Mouse (Mus musculus) T-helper 17 cell (primary cell): Measurements from ENCODE around the gene Mindy1.

ENCODE experiments used
- in situ Hi-C, 2 experiments: fragments of 300-600 bp; cut with MboI, MseI; formaldehyde crosslinking; loops; 1 replicate in 1 of 2; 2 replicates in 1 of 2; pipeline ENCODE4 v1.15.1; 2025; ENCODE audit warnings: high pct_unique_total_duplicates in 2 of 2

Gene Mindy1

GRCm38 (mm10) chr3:95319110-95319509, 38.0 kb downstream of the Mindy1 start:
- in situ Hi-C loops: no loop called here

DNA sequence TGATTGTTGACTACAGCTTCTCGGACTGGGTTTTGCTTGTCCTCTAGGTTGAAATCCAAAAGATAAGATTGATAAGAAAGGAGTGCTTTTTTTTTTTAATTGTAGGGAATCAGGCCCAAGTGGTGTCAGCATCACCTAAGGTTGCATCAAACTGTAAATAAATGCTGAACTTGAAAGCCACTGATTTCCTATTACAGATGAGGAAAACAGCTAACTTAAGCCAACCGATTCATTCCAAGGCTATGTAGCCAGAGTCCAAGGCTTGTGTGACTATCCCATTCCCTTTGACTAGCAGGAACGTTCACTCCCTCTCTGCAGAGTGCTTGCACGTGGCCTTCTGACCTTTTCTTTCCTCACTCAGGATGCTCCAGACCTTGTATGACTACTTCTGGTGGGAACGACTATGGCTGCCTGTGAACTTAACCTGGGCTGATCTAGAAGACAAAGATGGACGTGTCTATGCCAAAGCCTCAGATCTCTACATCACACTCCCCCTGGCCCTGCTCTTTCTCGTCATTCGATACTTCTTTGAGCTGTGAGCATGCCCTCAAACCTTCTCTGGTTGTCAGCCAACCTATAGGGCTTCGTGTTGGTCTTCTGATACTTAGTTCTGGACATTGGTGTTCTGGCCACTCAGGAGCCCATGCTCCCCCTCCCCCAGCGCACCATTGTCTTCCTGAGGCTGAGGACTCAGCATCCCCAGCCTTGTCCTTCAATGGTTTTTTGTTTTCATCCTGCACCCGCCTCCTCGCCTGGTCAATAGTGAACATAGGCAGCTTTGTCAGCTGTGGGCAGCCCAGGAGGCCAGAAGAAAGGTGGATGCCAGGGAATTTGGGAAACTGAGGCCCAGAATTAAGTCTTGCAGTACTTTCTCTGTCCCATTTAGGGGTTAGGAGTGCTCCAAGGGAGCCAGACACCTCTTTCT, 38.8 kb downstream of the Mindy1 start:
- in situ Hi-C loops: no loop called here

- in situ Hi-C loops: no loop called here
Observed at GRCm38 (mm10) chr3:95323429-95323828, 42.3 kb downstream of the Mindy1 start.

GRCm38 (mm10) chr3:95324454-95325144, 43.5 kb downstream of the Mindy1 start:
- in situ Hi-C loops: no loop called here

- in situ Hi-C loops: no loop called here
Observed at GRCm38 (mm10) chr3:95328803-95329404, 47.8 kb downstream of the Mindy1 start.

GRCm38 (mm10) chr3:95331528-95331927, 50.4 kb downstream of the Mindy1 start:
- in situ Hi-C loops: loop anchor here (10.0 kb wide), 3 partner anchors 443 to 513 kb away; no protein-coding TSS in a partner anchor

GRCm38 (mm10) chr3:95337345-95337744, 56.2 kb downstream of the Mindy1 start:
- in situ Hi-C loops: loop anchor here (10.0 kb wide), 3 partner anchors 437 to 507 kb away; no protein-coding TSS in a partner anchor

- in situ Hi-C loops: loop anchor here (10.0 kb wide), 3 partner anchors 437 to 507 kb away; no protein-coding TSS in a partner anchor
Observed at GRCm38 (mm10) chr3:95338251-95338650, 57.1 kb downstream of the Mindy1 start.

- in situ Hi-C loops: loop anchor here in 1 of 2 experiments (10.0 kb wide), 1 partner anchor 111 kb away; no protein-coding TSS in a partner anchor
Observed at GRCm38 (mm10) chr3:95343356-95344000, 62.3 kb downstream of the Mindy1 start.
